Mouse (Mus musculus) myocyte (in vitro differentiated cells): ENCODE results near the gene Tespa1.

Experiments
- E2F4 ChIP-seq: IDR thresholded peaks from one replicate; pipeline ENCODE4 v1.6.1; 2011; ENCODE audit warnings: mild to moderate bottlenecking, control low read depth, moderate library complexity; ENCODE audit not compliant: insufficient read depth
- MYOD1 ChIP-seq, 3 experiments: IDR thresholded peaks; one replicate each; pipeline ENCODE4 v1.6.1; 2011; ENCODE audit warnings: control low read depth in 2 of 3, low read depth in 2 of 3, mild to moderate bottlenecking in 2 of 3, moderate library complexity in 1 of 3; ENCODE audit not compliant: insufficient read length in 2 of 3, control insufficient read depth in 1 of 3
- POLR2A ChIP-seq: IDR thresholded peaks from one replicate; pipeline ENCODE4 v1.6.1; 2011; ENCODE audit warnings: low read depth, mild to moderate bottlenecking, control low read depth, moderate library complexity; ENCODE audit not compliant: insufficient read length
- TCF12 ChIP-seq: IDR thresholded peaks from one replicate; pipeline ENCODE4 v1.6.1; 2011; ENCODE audit warnings: mild to moderate bottlenecking, control low read depth; ENCODE audit not compliant: poor library complexity, insufficient read depth, severe bottlenecking
- USF1 ChIP-seq: IDR thresholded peaks from one replicate; pipeline ENCODE4 v1.6.1; 2011; ENCODE audit warnings: low read depth, mild to moderate bottlenecking, control low read depth, moderate library complexity

DNA sequence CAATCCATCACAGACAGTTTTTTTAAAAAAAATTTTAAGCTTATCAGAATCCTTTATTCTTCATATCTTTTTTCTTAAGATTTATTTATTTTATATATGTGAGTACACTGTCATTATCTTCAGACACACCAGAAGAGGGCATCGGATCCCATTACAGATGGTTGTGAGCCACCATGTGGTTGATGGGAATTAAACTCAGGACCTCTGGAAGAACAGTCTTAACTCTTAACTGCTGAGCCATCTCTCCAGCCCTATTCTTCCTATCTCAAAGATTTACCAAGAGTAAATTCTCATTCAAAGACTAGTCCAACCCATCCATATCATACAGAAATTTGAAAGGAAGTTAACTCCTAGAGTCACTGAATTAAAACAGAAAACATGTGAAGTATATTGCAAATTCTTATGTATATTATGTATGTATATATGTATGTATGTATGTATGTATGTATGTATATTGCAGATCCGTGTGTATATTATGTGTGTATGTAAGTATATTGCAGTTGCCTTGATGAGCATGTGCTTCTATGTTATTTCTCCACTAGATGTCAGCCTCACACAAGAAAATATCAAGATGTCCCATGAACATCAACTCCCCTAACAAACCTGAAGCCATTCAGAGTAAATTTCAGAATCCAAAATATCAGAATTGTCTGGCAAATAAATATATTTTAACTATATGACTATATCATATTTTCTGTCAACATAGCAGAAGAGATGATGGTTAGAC is 40.9 kb downstream of the Tespa1 start:
- no peak for TF ChIP-seq TCF12
- TF ChIP-seq USF1: no peak
- TF ChIP-seq MYOD1 (IDR thresholded peaks at IDR 0.05; ENCODE audit: control insufficient read depth in 1 of 3, insufficient read length in 2 of 3, low read depth in 2 of 3): no peak
- no peak for TF ChIP-seq POLR2A
- no peak for TF ChIP-seq E2F4
